Mouse (Mus musculus): ENCODE results near the gene Dut.
"Not testable (repeated sequence)": the region's sequence is repeated elsewhere in the genome, so short reads cannot be mapped to it uniquely, and the experiment has no call there.

Dut gene

DNA sequence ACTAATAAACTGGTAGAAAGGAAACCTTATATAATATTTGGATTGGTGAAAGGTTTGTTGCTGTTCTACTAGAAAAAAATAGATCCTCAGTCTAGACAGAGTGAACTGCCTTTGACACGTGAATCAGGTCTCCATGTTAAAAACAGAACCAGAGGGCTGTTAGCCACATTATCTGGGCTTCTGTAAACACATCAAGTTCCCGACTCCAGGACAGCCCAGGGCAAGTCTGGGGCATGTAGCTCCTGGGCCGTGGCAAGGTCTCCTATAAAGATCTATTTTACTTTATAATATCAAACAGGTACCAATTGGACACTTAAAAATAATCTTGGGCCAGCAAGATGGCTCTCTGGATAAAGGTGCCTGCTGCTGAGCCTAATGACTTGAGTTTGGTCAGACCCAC is 8.9 kb downstream of the Dut start:
- DNase-seq: no peak

DNA sequence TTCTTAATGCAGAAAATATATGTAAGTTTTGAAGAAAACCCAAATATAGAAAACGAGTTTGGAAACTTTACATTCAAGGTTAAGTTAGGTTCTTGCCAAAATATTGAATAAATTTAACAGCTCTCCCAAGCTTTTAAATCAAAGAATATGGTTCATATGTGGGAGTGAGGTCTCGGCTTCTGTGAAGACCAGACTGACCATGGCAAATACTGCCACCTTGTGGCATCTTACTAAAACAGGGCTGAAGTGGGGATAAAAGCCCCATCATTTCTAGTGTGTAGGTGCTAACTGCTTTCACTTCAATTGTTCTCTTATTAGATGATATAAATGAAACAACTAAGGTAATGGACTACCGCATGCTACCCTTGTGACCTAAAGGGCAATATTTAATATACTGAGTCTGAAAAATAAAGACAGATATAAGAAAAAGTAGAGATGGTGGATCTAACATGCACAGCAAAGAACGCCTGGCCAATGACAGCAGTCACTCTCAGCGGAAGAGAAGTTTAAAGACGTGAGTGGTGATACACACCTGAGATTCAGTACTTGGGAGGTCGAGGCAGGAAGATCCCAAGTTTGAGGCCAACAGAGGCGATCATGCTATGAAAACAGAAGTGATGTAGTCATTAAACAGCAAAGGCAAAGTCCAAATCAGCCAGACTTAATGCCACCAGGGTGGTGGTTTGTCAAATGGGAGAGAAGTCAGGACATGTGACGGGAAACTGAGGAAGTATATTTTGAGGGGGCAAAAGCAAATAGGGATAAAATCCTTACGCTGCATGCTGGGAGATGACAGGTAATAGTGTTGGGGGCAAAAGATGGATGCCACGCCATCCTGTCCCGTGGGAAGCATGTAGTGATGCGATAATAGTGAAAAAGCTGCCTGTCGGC is 12.5 kb downstream of the Dut start:
- DNase-seq: no peak

DNA sequence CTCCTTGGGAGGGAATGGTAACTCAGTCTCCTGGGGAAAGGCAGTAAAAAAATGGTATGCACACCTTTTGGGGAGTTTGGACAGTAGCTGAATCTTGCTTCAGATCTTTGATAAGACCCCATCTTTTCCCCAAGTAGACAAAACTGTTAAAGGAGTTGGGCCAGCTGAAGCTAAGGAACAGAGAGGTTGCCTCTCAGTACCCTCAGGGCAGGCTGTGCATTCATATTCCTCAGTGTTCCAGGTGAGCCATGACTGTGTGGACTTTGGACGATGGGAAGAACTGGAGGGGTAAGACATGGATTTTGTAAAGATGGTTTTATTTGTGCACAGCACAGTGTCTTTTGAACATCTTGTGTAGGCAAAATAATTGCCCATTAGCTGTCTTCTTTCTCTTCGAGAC is 13.3 kb downstream of the Dut start:
- DNase-seq: no peak

DNA sequence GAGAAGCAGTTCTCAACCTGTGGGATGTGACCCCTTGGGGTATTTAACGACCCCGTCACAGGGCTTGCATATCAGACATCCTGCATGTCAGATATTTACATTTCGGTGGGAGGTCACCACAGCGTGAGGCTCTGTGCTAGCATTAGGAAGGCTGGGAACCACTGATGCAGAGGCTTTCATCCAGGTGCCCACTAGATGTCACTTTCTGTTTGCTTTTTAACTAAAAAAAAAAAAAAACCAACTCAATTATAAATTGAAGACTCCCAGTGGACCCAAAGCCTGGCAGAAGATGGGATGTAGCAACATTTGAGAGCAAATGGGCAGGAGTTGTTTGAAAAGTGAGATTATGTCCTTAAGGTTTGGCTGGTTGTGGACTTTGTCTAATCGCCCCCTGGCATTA is 16.1 kb downstream of the Dut start:
- DNase-seq: no peak

DNA sequence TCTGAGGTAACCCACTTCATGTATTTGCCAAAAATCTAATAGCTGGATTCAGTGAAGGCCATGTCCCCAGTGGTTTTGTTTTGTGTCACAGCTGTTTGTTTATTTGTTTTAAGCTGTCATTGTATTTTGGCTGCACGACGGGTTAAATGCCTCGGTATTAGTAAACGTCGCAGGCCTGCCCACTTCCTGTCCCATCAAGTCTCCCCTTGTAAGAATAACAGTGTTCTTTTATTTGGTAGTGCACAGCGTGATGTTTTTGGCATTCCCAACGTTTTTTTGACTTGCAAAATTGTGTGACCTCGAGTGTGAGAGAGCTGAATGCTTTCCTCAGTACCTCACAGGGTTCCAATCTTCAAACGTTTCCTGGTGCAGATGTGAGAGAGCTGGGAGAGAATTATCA is 16.8 kb downstream of the Dut start:
- DNase-seq: no peak

DNA sequence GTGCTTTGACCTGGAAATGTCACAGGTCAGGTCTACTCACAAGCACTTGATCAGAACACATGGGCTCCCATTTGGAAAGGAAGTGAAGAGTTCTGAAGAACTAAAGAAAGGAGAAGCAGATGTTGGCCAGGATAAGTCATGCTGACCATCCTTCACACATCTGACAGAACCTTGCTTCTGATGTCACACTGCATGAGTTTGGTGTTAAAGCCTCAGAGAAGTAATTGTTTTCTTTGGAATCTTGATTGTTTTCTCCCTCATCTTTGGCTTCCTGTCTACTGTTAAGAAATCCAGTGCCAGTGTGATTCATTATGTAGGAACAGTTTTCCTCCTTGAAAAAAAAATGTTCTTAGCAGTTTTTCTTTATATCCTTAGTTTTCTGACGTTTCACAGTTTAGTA is 21.9 kb downstream of the Dut start:
- DNase-seq: no peak

DNA sequence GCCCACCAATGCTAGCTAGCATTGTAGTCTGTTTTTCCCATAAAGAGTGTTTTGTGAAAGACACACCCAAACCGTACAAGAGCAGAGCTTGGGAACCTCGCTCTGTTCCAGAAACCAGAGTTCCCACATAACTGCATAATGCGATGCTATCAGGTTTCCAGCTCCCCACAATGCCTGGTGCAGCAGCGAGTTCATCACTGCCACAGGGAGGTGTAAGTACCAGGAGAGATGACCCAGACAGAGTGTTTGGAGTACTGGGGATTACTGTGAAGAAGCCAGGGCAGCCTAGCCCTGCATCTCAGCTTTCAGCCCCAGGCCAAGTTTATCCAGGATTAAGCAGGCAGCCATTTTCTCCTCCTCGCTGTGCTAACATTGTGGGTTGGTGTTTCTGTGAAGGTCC is 28.6 kb downstream of the Dut start:
- DNase-seq: no peak

DNA sequence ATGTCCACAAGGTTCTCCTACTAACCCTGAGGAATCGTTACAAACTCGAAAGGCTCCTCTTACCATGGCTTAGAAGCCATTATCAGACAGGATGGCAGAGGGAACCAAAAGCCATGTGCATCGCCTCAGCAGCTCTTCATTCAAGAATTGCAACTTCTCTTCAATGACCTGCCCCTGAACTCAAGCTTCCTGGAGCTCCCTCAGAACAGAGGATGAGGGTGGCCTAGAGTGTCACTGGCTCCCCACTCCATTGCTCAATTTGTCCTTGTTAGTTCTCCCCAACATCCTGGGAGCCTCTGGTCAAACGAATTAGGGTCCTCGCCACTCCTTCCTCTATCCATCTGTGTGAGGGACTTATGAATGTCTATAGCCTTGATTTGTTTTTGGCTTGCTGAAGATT is 29.7 kb downstream of the Dut start:
- no peak for DNase-seq

DNA sequence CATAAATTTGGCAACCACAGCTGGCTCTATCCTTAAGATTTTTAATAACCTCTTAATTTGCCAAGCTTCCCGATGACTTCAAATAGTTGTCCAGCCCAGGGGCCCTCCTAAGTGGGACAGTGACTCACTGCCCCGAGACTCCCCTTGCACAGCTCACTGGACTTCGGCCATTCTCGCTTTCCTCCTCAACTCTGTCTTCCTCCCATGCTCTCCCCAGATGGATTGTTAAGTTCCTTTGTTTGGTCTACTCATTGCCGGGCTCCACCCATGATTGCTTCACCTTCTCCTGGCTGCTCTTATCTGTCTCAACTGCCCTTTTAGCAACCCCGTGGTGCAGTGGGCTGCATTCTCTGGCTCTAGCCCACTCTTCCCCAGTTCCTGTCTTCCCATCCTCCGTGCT is 31.5 kb downstream of the Dut start:
- no peak for DNase-seq

DNA sequence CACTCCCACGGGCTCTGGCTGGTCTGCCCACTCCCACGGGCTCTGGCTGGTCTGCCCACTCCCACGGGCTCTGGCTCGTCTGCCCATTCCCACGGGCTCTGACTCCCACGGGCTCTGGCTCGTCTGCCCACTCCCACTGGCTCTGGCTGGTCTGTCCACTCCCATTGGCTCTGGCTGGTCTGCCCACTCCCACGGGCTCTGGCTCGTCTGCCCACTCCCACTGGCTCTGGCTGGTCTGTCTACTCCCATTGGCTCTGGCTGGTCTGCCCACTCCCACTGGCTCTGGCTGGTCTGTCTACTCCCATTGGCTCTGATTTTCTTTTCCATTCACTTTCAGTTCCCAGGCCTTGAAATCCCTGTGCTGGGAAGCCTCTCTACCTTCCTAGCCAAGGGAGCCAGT is 33.0 kb downstream of the Dut start:
- DNase-seq: not testable (repeated sequence)

DNA sequence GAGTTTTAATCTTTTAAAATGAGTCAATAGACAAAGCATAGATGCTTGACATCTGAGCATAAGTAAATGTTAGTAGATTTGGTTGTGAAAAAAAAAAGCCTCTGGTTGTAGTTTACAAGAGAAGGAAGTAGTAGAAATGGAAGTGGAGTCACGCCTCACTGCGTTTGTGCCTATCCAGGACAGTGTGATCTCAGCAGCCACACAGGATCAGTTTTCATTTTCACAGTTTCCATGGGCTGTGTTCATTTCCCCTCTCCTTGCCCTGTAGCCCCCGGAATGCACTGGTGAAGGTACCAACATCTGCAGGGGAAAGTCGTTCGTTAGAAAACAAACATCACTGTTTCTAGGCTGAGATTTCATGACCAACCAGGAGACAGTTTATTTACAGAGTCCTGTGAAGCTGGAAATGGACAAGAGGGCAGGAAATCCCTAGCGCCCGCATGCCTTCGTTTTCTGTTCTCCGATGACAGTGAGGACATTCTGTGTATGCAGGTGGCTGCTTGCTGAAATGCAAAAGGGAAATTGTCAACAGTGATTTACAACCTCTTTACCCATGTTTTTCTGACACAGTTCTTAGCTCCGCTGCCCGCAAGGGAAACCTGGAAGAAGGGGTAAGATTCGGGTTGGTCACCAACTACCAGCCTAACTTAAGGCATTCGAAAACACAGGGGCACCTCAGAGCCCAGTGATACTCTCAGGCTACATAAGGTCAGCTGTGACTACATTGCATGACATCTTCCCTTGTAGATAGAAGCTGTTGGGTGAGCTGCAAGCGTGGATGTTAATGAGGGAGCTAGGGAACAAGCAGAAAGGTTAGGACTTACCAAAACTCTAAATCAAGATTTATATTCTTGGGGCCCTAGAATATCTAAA is 35.6 kb downstream of the Dut start:
- DNase-seq: no peak

DNA sequence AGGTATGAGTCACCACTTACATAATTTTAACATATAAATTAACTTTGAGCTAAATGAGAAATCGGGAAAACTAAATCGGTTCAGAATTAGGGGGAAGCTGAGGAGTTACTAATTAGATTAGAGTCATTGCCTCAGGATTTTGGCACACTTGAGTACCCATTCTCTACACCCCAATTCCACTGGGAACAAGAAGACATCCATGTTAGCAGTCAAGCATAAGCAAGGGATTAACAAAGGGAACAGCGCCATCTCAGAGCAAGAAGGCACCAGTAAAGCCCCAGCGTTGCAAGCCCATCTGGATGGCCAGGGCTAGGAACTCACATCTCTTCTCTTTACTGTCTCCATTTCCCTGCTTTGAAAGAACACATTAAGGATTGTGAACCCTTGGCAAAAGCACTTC is 38.8 kb downstream of the Dut start:
- no peak for DNase-seq

DNA sequence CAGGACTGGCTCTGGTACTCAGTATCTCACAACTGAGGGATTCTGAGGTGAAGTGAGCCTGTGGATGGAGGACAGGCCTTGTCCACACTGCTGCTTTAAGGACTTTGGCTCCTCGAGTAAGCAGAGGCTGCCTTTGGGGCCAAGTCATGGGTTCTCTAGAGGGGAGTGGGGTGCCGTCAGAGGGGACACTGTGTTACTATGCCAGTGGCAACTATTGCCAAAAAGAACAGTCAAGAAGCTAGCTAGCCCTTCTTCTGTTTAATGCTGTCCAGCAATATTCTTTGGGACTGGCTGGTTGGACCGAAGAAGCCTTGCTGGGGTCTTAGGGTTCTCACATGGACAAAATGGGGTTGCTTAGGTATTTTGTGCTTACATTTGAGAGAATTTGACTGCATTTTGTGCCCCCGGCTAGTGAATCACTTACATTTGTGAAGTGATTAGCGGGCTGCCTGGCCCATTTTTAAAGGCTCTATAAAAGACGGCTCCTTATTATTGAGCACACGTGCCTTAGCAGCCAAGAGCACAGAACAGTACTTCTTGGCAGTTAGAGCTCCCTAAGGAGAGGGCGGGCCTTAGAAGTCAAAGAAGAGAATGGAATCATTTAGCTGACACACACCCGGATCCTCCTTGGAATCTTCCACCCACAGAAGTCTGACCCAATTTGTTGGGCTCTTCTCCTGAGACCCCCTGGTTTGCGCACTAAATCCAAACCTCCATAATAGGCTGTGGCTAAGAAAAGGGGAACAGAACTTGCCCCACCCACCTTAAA is 43.4 kb downstream of the Dut start:
- no peak for DNase-seq

DNA sequence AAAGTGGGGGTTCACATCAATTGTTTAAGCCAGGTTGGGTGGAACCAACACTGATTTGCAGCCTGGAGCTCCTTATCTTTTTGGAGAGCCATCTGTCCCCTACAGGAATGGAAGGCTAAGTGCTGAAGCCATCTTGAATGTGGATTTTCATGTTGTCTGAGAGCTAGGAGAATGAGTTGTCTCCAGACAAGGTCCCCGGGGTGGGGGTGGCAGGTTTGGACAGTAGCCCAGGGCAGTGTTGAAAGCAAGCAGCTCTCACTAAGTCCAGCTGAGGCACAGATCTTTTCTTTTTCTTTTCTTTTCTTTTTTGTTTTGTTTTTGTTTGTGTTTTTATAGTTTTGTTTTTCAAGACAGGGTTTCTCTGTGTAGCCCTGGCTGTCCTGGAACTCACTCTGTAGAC is 44.1 kb downstream of the Dut start:
- no peak for DNase-seq

DNA sequence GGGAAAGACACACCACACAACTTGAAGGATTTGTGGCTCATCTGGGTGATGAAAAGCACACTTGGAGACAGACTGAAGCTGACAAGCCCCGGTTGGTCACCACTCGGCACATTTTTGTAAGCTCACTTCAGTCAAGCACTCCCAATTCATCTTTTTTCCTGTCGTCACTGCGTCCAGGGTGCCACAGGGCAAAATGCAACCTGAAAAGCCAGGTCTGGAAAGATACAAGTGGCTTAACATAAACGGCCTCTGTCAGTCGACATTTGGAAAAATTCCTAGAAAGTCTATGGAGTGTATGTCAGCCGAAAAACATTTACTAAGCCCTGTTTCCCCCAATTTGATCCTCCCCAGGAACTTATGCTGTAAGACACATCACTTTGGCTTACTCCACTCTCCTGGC is 45.6 kb downstream of the Dut start:
- DNase-seq: no peak

DNA sequence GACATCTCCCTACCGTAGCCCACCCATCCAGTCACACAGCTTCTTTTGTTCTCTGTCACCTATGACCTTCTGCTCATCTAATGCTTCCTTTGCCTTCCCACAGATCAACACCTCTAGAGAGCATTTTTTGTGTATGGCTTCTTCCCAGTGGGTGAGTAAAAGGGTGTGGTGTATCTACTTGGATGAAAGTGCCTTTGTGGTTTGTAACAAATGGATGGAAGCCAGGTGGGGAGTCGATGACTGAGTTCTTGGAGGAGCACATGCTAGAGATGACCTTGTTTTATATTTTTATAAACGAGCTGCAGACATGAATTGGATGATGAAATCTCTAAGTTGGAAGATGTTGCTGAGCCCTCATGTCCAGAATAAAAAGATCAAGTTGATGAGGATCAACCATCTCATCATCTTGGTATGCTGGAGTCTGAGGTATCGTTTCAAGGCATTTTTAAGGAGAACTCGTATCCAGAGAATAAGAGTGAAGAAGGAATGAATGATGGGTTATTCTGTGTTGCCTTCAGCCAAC is 47.0 kb downstream of the Dut start:
- DNase-seq: no peak

DNA sequence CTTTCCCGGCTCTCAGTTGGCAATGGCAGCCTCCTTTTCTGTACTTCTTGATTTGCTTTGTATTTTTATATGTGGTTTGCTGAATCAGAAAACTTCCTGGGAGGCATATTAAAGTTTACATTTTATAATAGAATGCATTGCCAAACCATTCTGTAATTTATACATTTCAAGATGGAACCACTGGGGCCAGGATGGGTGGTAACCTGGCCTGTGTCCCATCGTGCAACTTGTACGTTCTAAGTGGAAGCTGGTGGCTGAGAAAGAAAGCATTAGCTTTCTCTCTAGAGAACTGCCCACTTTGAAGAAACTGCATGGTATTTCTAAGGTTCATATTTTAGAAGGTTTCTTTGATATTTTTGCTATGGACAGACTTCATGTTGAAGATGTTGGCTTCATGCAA is 48.5 kb downstream of the Dut start:
- no peak for DNase-seq

DNA sequence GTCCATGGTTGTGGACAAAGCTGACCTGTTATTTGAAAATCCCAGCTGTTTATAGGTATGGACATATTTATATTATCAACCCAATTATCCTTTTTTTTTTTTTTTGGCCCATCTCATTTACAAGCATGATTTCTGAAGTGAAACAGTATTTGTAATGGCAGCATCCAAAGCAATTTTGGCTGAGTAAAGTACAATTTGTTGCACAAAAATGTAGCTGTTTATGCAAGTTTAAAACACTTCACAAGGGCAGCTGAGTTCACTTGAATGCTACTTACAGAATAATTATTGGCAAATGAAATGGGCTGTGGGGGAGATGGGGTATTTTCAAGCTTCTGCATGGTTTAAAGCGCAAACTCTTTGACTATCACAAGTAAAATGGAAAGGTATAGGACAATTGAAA is 51.9 kb downstream of the Dut start:
- no peak for DNase-seq

DNA sequence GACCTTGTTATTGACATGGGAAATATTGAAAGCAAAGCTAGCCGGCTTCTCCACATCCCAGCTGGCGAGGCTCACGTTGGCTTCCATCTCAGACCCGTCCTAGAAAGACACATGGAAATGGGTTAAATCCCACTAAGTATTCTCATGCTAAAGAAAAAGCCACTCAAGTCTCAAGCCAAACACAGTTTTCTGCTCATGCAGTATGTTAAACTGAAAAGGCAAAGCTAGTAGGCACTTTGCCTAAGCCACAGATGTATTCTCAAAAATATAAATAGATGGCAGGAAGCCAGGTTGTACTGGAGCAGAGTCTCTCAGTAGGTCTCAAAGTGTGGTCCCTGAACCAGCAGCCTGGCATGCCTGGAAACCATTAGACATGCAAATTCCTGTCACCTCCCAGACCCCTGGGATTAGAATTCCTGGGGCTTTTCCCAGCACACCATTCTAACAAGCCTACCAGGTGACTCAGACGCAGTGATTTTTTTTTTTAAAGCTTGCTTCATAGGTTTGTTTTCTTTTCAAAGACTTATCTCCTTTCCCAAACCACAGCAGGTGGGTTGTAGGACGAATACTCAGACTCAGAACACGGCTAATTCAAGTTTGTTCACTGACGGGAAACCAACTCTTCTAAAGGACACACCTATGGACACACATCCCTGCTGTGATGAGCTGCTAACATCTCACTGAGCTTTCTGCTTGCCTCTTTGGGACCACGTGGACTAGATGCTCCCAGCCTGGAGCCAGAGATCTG is 55.1 kb downstream of the Dut start:
- DNase-seq: no peak

DNA sequence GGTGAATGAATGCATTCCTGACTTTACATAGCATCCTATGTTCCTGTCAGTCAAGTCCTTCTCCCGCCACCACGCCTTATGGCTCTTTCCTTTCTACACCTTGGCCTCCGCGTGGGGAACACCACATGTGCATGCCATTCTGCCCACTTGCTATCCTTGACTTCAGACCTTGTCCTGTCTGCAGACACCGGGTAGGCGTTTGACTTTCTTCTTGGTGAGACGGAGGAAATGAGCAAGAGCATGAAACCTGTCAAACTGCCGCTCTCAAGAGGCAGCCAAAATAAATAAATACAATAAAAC is 55.6 kb downstream of the Dut start:
- DNase-seq: no peak

DNA sequence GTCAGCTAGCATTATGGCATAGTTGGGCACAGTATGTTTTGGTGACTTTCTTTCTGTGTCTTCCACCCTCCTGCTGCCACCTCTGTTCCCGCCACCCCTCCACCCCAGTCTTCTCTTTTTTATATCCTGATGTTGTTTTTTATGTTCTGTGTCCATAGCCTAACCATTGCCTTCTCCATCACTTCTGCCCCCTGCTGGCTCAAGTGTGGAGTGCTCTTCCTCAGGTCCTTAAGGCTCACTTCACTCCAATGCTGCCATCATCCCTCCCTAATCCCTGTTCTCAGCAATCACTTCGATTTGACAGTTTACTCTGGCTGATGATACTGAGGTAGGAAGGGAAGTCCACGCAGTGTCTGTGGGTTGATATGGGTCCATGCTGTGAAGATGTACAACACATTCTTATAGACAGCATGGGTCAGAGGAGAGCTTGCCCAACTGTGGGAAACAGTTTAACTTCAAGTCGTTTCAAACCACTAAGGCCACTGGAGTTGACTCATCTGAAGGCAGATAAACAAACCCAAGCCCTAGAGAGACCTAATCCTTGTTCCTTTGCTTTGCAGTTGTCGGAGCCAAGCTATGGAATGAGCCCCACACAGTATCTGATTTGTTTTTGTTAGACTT is 56.9 kb downstream of the Dut start:
- no peak for DNase-seq

DNA sequence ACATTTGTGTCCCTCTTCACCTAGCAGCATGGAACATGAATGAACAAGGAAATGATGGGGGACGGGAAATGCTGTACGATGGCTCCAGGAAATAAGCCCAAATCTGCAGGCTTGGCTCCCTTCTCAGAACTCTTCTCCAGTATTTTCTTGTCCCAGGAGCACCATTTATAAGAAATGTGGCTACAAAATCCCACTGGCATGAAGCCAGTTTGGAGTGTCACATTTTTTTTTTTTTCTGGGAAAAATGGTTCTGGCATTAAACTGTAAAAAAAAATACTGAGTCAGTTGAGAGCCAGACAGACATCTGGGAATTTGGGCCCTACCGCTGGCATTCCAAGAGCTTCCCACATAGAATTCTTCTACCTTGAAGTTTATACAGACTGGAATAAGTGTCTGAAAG is 57.8 kb downstream of the Dut start:
- DNase-seq: no peak
